Mouse (Mus musculus): ENCODE data around the gene Rfc2.

Gene Rfc2

DNA sequence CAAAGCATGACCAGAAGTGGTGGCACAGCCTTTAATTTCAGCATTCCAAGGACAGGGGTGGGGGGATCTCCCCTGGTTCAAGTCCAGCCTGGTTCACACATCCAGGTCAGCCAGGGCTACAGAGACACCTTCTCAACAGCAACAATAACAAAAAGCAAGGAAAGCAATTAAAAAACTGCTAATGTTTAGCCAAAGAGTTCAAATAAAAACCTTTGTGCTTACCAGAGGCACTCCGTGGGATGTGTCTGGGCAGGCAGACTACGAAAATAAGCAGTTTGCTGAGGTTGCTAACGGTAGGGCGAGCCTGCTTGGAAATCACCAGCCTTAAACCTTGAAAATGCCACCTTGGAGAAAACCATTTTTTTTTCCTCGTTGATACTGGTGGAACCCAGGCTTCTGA, at the start of gene Rfc2:
Rfc2 (plus strand) TSS at position 221 of the 400 bp plus-strand sequence.
- DNase-seq (ENCODE audit: low spot score in 2 of 2) = no peak

DNA sequence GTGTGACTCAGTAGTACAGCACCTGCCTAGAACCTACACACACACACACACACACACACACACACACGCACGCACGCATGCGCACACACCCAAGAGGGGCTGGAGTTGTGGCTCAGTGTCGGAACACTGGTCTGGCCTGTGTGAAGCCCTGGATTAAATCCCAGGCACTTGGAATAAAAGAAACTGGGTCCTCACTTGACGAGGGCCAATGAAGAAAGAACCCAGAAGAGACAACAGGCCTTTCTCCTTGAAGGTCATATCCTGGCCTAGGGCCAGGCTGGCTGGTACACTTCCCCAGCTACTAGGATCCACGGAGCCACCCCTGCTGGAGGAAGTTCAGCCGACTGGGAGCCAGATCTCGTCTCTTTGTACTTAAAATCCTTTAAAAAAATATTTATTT, 49.6 kb upstream of the Rfc2 start:
- DNase-seq (ENCODE audit: low spot score in 2 of 2) = no peak

DNA sequence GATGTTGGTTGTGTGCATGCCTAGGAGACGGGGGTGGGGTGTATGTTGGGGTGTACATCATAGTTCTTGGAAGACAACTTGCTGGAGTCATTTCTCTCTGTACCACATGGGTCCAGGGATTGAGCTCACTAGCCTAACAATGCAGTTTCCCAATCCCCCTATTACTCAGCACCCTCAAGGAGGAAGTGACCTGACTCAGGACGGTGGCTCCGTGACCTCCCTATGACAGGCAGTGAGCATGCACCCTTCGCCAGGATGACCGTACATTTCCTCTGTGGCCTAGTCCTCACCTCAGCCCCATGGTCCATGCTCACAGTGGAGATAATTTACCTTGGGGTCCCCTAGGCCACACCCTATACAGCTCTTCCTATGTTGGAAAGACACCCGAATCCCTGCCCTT, 48.7 kb upstream of the Rfc2 start:
- no peak for DNase-seq (ENCODE audit: low spot score in 2 of 2)

DNA sequence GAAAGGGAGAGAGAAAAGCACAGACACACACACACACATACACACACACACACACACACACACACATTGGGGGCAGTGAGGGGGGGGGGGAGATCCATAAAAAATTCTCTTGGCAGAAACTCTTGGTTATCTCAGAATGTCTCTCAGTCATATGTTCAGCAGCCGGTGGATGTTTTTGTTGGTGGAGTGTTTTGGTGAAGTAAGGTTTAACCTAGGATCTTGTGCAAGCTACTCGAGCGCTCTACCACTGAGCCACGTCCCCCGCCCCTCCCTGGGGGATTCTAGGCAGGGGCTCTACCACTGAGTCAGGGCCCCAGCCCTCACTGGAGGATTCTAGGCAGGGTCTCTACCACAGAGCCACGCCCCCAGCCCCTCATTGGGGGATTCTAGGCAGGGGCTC, 45.1 kb upstream of the Rfc2 start:
- DNase-seq (ENCODE audit: low spot score in 2 of 2) = no peak

DNA sequence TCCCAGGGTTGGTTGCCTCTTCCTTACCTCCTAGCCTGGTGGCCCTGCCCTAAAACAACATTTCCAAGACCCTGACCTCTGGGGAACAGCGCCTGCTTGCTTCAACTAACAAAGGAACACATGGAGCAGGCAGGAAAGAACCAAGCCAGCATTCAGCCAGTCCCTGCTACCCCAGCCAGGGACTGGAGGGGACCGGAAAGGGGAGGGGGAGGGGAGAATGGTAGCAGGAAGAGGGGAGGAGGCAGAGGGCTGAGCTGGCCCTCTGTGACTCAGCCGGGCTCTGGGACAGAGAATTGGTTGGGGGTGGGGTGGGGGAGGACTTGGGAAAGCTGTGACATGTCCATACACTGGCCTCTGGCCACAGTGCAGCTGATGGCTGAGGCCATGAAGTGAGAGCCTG, 41.3 kb upstream of the Rfc2 start:
- peak; percentile 56 to 73 for DNase-seq (ENCODE audit: low spot score in 2 of 2)

DNA sequence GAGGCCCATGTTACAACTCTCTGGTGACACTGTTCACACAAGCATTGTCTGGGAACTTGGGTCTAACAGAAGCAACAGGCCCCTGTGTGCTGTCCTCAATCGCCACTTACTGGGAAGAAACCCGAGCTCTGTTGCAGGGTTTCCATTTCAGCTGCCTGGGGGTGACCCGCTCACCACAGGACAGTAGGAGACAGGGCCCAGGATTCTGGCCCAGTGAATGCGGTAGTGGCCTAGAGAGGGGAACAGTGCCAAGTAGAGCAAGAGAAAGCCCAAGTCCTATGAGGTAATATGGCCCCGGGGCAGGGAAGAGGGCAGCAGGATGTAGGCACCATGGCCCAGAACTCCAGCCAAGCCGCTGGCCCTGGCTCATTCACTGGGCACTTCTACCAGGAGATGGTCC, 40.3 kb upstream of the Rfc2 start:
- DNase-seq (ENCODE audit: low spot score in 2 of 2) = no peak

DNA sequence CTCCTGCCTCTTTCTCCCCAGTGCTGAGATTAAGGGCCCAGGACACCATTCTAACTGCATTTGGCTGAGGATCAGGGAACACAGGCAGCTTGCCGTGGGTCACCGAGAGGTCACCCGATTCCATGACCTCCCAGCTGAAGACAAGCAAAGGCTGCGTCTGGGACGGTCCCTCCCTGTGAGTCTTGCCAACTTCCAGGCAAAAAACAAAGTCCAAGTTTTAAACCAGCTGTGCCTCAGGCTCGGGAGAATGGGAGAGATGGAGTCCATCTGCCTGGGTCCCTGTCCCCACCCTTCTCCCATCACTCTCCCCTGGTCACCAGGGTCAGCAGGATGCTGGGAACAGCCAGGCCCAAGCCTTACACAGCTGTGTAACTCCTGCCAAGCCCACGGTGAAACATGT, 39.5 kb upstream of the Rfc2 start:
- DNase-seq (ENCODE audit: low spot score in 2 of 2) = no peak

DNA sequence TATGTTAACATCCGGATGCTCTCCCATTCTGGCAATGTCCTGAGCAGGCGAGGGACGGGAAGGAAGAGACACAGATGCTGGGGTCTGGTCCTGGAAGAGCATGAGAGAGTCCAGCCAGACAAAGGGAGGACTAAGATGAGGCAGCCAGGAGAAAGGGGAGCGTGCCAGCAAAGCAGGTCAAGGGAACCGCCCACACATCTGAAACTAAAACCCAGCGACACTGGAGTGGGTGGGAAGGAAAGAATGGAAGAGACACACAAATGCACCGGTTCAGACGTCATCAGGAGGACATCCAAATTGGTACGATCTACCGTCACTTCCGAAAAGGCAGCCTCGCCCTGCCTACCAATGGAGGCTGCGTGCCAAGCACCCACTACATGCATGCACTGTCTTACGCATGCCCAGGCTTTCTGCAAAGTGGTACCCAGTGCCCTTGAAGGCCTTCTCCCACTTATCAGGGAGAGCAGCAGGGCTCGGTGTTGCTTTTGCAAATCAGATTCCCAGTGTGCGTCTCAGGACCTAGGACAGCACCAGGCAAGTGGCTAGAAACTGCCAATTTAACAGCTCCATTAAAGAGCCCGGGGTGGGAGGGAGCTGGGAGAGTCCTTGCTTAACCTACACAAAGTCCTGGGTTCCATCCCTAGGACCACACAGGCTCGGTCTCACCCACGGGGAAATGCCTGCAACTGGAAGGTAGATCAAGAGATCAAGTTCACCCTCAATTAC, 36.5 kb upstream of the Rfc2 start:
- DNase-seq (ENCODE audit: low spot score in 2 of 2) = no peak

DNA sequence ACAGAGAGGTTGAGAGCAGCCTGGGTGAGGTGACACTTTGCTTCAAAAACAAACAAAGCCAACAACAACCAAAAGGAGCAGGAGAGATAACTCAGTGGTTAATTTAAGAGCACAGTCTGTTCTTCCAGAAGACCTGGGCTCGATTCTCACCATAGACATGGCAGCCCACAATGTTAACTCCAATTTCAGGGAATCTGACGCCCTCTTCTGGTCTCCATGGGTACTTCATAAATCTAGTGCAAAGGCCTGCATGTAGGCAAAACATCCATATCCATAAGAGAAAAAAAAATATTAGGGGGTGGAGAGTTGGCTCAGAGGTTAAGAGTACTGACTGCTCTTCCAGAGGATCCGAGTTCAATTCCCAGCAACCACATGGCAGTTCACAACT, 35.9 kb upstream of the Rfc2 start:
- no peak for DNase-seq (ENCODE audit: low spot score in 2 of 2)

DNA sequence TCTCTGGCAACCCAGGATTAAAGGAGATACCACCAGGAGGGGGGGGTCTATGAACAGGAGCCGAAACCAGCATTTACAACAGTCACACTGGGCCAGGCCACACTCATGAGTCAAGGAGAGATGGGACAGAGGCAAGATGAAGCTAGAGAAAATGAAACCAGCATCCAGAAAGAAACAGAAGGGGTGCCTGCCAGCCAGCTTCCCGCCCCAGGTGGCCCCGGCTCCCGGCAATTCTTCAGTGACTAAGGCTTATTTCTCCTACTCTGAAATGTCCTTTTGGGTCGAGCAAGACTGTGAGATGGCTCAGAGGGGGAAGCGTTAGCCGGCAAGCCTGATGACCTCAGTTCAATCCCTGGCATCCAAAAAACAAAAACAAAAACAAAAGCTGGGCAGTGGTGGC, 34.4 kb upstream of the Rfc2 start:
- DNase-seq (ENCODE audit: low spot score in 2 of 2) = no peak

DNA sequence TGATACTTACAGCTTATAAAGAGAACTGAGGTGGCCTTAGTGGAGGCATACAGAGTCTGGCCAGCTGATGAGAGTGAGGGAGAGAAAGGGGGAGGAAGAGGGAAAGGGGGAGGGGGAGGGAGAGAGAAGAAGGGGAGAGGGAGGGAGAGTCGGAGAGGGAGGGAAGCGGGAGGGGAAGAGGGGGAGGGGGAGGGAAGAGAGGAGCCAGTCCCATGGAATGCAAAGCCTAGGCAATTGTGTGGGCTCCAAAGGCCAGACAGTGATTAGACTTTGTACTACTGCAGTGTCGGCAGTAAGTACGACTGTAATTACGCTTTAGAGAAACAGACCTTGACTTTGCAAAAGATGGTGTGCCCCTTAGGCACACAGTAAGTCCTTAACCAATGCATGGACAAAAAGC, 32.9 kb upstream of the Rfc2 start:
- no peak for DNase-seq (ENCODE audit: low spot score in 2 of 2)

DNA sequence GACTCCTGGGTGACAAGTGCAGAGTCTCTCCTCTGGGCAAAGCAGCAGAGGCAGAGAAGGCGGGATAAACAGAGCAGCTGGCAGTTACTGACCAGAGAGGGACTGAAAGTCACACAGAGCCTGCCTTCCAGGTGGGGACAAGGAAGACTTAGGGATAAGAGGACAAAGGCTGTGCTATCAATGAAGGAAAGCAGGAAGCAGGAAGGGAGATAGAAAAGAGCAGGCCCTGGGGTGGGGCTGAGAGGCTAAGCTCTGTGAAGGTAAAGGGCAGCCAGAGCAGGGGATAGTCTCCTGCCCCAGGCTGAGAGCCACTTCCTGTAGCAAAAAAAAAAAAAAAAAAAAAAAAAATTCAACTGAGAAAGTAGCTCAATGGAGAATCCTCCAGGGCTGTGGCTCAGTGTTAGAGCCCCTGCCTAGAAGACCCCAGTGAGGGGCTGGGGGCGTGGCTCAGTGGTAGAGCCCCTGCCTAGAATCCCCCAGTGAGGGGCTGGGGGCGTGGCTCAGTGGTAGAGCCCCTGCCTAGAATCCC, 31.5 kb upstream of the Rfc2 start:
- DNase-seq (ENCODE audit: low spot score in 2 of 2) = no peak

DNA sequence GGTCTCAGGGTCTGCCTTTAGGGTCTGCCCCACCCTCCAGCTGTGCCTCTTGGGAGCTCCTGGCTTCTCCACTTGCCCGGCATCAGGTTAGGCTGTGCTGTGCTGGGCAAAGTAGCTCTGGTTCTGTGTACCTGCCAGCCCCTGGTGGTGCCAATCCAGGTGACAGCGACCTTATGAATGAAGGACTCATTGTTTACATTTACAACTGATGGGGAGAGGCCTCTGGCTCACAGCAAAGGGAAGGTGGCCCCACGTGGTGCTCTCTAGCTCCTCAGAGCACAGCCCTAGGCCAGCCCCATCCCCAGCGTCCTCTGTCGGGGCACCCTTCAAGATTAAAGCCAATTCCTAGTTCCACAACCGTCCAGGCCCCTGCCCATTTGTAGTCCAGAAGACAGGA, 30.3 kb upstream of the Rfc2 start:
- no peak for DNase-seq (ENCODE audit: low spot score in 2 of 2)

DNA sequence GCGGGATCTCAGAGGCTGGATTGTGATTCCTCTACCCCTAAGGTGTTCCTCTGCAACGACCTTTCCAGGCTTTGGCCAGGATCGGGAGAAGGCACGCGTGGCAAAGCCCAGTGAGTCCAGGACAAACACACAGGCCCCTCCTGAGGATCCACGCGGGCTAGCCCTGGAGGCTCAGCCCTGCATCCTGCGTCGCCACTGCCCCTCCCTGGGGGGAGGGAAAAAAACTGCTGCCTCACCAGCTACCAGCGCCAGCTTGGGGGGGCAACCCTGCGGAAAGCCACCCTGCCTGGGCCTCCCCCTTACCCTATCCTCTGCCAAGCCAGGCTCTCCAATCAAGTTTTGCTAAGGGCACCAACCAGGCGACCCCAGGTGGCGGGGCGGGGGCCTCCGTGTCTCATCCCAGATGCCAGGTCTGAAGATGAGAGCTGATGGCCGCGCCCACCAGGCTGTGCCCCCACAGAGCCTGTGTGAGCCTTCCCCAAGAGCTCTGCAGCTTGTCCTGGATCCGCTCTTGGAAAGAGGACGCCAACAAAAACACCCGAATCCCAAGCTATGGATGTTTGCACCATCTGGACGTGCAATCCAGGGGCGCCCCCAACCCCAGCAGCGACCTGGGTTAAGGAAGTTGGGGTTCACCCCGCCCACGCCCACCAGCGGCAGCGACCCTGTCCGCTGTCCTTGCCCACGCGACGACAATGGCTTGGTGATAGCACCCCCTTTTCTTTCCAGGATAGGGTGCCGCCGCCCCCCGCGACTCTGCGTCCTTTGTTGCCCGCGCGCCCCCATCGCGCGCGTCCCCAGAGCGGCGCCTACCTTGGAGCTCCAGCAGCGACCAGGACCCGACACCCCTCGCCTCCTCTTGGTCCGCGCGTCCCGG, 29.7 kb upstream of the Rfc2 start:
- DNase-seq (ENCODE audit: low spot score in 2 of 2) = peak; percentile 51 to 53

DNA sequence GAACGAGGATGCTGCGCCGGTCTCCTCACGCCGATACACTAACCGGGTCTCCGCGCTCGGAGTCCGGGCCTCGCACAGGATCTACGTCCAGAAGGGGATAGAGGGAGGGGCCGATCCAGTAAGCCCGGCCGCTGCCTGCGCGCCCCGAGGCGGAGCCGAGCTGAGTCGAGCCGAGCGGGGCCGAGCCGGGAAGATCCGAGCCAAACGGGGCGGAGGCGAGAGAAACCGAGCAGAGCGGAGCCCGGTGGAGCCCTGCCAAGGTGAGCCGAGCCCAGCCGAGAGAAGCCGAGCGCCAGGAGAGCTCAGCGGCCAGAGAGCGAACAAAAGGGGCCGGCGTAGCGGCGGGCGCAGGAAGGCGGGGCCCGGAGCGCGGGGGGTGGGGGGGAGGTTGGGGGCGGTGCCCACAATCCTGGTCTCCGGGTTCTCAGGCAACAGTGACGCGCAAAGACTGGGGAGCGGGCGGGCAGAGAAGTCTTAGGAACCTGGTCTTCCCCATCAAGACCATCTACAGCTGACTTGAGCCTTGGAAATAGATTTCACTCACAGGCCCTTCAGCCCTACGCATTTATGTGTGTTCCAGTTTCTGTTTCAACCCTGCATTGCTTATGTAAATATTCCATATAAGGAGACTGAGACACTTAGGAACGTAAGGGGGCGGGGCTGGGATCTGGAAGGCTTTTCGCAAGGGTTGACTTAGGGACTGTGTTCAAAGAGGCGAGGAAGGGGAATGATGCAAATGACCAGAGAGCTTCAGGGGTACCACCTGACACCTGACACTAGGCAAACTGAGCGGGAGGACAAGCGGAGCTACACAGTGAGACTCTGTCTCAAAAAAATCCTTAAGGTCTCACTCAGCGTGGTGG, 28.8 kb upstream of the Rfc2 start, which contains the start of gene Clip2:
Clip2 (minus strand) TSS at position 325 of the 863 bp plus-strand sequence.
- peak; percentile 82 to 88 for DNase-seq (ENCODE audit: low spot score in 2 of 2)

DNA sequence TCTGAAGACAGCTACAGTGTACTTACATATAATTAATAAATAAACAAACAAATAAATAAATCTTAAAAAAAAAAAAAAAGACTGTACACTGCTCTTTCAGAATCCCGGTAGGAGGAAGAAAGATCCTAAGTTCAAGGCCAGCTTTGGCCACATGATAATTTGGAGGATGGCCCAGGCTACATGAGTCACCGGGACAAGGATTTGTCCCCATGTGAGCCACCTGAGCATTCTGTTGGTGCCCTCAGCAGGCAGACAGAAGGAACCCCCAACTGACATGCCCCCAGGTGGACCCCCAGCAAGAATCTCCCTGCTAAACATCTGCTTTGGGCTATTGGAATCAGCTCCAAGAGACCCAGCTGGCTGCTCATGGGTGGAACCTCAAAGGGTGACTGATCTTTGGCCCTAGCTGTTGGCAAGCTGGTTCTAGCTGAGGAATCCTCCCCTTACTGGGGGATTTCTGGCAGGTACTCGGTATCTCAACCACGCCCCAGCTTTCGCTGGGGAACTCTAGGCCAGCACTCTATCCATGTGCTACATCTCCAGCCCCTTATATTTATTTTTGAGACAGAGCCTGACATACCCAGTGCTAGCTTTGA, 27.1 kb upstream of the Rfc2 start:
- DNase-seq (ENCODE audit: low spot score in 2 of 2) = no peak

DNA sequence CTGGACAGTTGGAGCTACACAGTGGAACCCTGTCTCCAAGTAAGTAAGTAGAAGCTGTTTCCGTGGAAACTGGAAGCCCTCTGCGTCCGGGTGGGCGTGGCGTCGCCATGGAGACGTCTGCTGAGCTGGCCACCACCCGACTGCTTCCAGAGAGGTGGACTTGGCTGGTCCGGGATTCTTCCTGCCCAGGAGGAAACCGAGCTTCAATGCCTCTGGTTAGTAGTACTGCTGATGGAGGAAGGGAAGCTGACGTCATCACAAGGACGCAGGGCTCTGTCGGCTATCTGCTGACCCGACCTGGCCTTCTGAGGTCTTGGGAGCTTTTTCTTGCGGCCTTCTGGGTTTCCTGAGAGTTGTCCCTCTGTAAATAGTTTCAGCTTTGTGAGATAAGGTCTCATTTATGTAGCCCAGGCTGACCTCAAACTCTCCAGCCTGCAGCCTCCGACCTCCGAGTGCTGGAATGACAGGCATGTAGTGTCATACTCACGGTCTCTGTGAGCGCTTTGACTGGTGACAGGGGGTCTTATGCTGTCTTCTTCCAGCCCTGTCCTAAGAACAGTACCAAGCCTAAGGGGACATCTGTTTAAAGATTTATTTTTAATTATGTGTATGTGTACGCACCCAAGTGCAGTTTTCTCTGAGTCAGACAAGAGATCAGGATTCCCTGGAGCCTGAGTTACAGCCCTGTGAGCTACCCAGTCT, 25.6 kb upstream of the Rfc2 start:
- DNase-seq (ENCODE audit: low spot score in 2 of 2) = peak; percentile 16 to 28

DNA sequence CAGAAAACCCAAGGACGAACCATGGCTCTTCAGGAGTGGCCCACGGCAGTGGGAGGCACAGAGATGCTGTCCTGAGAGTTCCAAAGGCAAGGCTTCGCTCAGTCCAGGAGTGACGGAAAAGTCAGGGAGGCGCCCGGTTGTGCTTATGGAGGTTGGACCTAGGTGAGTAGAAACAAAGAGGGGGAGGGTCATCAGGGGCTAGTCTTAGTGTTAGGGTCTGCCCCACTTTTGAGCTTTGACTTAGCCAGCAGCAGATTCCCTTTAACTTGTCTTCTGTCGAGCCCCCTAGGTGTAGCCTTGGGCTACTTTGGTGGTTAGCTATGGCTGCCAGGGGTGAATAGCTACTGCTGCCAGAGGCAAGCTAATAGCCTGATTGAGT, 21.1 kb upstream of the Rfc2 start, which contains the start of gene Syna:
Syna (minus strand) TSS at position 101 of the 379 bp plus-strand sequence.
- no peak for DNase-seq (ENCODE audit: low spot score in 2 of 2)

DNA sequence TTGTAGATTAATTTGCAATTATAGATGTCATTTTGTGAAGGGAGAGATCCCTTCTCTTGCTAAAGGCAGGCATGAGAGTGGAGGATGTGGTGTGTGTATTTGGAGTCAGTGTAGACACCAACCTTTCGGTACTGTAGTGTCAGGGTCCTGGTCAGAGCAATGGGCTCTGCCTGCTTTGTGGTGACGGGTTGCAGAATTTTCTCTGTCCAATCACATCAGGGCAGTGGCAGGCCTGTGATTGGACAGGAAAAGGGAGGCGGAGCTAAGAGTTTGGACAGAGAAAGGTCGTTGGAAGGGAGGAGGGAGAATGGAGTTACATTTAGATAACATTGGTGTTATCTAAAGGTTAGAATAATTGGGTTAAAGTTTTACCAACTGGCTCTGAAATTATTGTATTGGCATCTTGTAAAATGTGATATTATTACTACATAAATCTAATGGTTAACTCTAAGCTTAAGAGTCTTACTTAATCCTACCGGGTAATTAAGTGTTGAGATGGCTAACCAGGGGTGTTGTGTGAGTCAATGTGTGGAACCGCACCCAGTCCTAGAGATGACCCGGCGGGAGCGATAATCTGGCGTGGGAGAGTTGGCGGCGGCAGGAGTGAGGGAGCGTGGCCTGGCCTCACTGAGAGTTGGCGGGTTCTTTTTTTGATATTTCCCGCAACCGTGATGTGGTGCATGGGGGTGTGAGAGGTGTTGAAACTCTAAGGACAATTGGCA, 20.6 kb upstream of the Rfc2 start:
- no peak for DNase-seq (ENCODE audit: low spot score in 2 of 2)

DNA sequence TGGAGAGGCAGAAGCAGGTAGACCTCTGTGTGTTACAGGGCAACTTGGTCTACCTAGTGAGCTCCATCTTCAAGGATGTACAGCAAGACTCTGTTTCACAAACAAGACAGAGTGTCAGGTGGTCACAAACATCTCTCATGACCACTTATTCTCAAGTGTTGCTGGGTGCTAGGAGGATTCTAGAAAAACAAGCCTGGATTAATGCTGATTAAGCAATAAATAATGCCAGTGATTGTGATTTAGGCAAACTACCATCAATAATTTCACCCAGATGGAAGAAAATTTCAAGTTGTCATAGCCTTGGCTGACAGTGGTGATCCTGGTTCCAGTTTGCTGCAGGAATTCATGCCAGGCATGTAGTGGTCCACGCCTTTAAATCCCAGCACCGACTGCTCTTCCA, 16.9 kb upstream of the Rfc2 start:
- DNase-seq (ENCODE audit: low spot score in 2 of 2) = no peak
